Mouse (Mus musculus) embryonic fibroblast, embryonic 13.5 days (primary cell): Measurements from ENCODE around the gene Gpr176. TPM values are rescaled to one million over a fixed set of nuclear protein-coding genes. Genes with fewer than 3 reads are reported as not detected.

ENCODE experiments used
- H3K27ac ChIP-seq: 2 replicates; pipeline ENCODE4 v1.5.1; 2012; ENCODE audit warnings: low read length, control low read depth, inconsistent platforms; ENCODE audit not compliant: insufficient read depth
- H3K4me1 ChIP-seq: 2 replicates; pipeline ENCODE4 v1.6.1; 2011; ENCODE audit warnings: low read length; ENCODE audit not compliant: control insufficient read depth, insufficient read depth
- H3K4me3 ChIP-seq: 2 replicates; pipeline ENCODE4 v1.5.1; 2011; ENCODE audit warnings: mild to moderate bottlenecking, control low read depth, low read length; ENCODE audit not compliant: insufficient read depth
- CTCF ChIP-seq: IDR thresholded peaks from 2 replicates; pipeline ENCODE4 v1.5.1; 2011; ENCODE audit warnings: mild to moderate bottlenecking, control low read depth, low read length, moderate library complexity, borderline replicate concordance; ENCODE audit not compliant: insufficient read depth
- POLR2A ChIP-seq: IDR thresholded peaks from 2 replicates; pipeline ENCODE4 v1.6.1; 2011; ENCODE audit warnings: low read depth, mild to moderate bottlenecking, control low read depth, low read length, moderate library complexity
- polyA plus RNA-seq: library from polyadenylated mRNA; stranded (reverse); fragments of >200 nt; gene quantifications from 2 replicates; pipeline ENCODE4 v1.2.4, GENCODE M21; 2011; ENCODE audit warnings: low read depth; ENCODE audit not compliant: missing spikeins, insufficient read length

Gpr176 gene
- polyA plus RNA-seq, 1 experiment = 60.0 TPM

DNA sequence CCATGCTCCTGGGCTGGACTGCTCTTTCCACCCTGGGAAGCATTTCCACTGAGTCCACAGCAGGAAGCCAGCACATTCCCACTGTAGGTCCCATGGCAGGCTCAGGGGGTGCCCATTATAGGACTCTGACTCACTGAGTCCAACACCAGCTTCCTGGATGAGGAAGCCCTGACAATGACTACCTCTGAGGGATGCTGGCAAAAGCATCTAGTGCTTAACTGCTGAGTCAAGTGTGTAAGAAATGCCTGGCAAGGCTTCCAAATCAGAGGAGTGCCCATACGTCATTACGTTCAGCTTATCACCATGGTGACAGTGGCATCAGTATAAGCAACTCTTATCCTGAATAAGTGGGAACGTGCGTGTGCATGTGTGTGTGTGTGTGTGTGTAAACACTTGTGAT, 85.5 kb downstream of the Gpr176 start:
- H3K27ac ChIP-seq = peak overlapping the region; percentile 90
- no peak overlapping the region for H3K4me3 ChIP-seq
- TF ChIP-seq CTCF = no peak
- TF ChIP-seq POLR2A = no peak
- peaks cover 10% of the 10 kb centered on the region for H3K4me1 ChIP-seq

DNA sequence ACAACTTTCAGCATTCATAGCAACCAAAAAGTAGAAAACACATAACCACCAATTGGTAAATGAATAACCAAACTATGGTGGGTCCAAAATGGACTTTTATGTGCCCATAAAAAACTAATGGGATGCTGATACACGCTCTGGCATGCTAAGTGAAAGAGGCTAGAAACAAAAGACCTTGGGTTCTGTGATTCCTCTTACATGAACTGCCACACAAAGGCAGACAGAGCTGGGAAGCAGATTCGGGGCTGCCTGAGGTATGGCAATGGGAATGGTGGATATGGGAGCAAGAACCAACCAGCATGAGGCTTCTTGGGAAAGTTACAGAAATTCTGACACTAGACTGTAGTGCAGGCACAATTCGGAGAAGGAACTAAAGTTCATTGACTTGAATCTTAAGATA, 90.8 kb downstream of the Gpr176 start:
- TF ChIP-seq POLR2A (no peak), CTCF (no peak)
- no peak overlapping the region for H3K27ac ChIP-seq
- peaks cover 6% of the 10 kb centered on the region for H3K4me1 ChIP-seq
- H3K4me3 ChIP-seq = no peak overlapping the region

DNA sequence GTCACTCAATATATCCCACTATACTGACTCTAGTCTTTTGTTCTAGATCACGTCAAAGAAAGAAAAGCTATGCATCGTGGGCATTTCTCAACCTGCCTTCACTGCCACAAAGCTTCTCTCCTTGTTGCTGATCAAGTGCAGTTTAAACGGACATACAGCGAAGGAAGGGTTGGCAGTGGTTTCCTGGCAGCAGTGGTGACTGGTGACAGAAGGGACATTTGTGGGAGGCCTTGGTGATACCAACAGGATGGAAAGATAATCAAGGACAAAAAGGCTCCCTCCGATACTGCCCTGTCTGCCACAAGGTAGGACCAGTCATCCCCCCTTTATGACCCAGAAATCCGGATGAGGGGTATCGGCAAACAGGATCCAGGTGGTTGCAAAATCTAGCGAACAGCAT, 95.0 kb downstream of the Gpr176 start:
- H3K27ac ChIP-seq = no peak overlapping the region
- no peaks in the 10 kb centered on the region for H3K4me1 ChIP-seq
- TF ChIP-seq CTCF (no peak), POLR2A (no peak)
- no peak overlapping the region for H3K4me3 ChIP-seq

DNA sequence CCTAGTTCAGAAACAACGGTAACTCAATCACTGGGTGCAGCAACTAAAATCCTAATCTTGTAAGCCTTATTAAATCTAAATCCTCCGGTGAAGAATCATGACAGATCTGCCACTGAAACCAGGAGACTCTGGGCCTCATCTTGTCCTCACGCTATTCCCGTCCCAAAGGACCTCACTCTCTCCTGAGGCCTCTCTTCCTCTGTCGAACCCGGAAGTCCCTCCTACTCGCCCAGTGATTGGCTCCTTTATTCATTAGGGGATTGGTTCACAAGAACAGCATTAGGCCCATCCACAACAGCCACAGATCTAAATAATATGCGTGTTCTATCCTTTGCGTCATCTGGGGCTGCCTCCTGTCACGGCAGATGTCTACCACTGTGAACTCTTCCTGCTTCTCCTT, 101.6 kb downstream of the Gpr176 start:
- H3K4me1 ChIP-seq = no peaks in the 10 kb centered on the region
- no peak overlapping the region for H3K27ac ChIP-seq
- H3K4me3 ChIP-seq = no peak overlapping the region
- no peak for TF ChIP-seq CTCF
- no peak for TF ChIP-seq POLR2A

DNA sequence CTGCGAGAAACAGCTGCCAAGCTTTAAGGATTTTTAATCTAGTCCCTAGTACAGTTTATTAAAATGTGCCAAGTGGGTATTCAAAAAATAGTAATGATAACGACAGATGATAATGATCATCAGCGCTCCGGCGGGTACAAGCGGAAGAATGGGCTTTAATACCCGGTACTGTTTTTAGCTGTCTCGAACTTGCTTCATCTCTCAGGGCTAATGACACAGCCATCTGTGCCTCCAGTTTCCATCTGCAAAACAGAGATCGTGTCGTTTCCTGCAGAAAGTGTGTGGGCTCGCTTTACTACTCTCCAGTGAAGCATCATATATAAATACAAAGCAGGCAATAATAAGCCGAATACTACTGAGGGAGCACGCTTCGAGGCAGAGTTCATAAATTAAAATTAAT, 103.0 kb downstream of the Gpr176 start:
- H3K4me3 ChIP-seq = no peak overlapping the region
- H3K4me1 ChIP-seq = no peaks in the 10 kb centered on the region
- TF ChIP-seq CTCF = no peak
- TF ChIP-seq POLR2A = no peak
- H3K27ac ChIP-seq = no peak overlapping the region

DNA sequence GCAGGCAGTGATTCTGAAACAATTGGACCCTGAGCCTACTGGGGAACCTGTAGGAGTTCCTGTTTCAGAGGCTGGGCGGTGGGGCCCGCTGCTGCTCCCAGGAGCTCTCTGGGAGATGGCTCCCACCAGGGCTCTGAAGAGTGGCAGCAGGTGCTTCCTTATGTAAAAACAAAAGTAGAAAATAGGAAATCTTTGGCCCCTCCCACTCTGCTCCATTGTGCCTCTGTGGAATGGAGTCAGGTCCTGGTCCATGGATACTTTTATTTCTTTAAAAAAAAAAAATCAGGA, 109.4 kb downstream of the Gpr176 start:
- Histone ChIP-seq H3K27ac (no peak overlapping the region), H3K4me1 (no peaks in the 10 kb centered on the region), H3K4me3 (no peak overlapping the region)
- TF ChIP-seq CTCF (no peak), POLR2A (no peak)

DNA sequence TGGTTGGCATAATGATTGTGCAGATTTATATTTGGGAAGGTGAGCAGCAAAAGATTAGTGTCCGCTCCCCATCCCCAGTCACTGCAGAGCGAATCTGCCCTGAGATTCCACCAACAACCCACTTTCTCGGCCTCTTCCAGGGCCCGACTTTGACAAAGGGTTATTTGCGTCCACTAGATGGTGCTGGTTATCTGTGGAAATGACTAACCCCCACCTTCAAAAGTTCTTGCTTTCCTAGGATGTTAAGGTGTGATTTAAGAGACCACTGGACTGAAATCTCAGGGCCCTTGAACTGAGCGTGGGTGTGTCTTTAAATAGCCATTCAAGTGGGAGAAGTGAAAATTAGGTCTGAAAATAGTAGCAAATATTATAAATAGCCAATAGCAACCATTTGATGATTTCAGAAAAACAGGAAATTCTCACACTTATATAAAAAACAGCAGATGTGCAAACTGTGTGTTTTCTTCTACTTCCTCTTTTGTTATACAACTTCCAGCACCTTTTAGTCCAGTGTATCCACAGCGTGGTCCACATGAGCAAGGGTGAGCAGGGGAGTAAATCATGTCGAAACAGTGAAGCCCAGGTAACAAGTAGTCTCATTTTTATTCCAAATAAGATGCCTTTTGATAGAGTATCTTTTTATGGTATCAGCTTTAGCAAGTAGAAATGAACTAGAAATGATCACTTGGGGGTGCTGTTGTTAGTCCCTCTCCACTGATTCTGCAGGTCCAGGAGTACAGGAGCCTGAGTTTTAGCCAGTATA, 109.9 kb downstream of the Gpr176 start:
- TF ChIP-seq CTCF = no peak
- TF ChIP-seq POLR2A = no peak
- H3K4me3 ChIP-seq = no peak overlapping the region
- H3K27ac ChIP-seq = no peak overlapping the region

DNA sequence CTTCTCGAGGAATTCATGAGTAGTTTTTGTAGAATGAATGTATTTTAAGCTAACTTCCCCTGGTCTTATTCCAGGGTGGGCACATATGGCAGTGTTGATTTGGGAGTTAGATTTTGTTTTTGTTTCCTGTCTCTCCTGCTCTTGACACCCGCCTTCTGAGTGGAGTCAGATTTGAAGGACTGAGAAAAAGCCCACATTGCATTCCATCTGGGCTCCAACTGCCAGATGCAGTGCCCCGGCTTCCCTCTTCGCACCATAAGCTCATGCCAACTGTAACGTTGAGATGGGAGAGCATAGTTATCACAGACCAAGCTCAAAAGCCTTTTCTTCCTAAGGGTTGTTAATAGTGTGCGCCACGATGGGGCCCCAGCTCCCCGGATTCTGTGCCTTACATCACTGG, 110.5 kb downstream of the Gpr176 start:
- no peak for TF ChIP-seq CTCF
- no peak for TF ChIP-seq POLR2A
- no peaks in the 10 kb centered on the region for H3K4me1 ChIP-seq

More for the DNA sequence above, 109.9 kb downstream of the Gpr176 start:
- no peaks in the 10 kb centered on the region for H3K4me1 ChIP-seq

DNA sequence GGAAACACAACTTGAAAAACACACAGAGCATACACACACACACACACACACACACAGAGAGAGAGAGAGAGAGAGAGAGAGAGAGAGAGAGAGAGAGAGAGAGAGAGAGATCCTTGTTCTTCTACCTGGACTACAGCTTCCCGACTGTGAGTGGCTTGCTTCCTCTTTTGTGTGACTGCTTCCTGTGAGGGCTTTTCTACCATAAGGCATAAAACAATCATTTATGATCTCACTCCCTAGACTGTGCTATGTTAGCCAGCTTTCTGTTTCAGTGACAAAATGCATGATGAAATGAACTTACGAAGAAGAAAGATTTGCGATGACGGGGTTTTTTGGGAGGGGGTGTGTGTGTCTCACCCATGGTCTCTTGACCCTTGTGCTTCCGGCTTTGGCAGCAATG, 113.5 kb downstream of the Gpr176 start:
- H3K27ac ChIP-seq = no peak overlapping the region
- no peak overlapping the region for H3K4me3 ChIP-seq
- TF ChIP-seq CTCF = no peak
- TF ChIP-seq POLR2A = no peak
- H3K4me1 ChIP-seq = no peaks in the 10 kb centered on the region

More for the DNA sequence above, 110.5 kb downstream of the Gpr176 start:
- Histone ChIP-seq H3K4me3 (no peak overlapping the region), H3K27ac (no peak overlapping the region)

DNA sequence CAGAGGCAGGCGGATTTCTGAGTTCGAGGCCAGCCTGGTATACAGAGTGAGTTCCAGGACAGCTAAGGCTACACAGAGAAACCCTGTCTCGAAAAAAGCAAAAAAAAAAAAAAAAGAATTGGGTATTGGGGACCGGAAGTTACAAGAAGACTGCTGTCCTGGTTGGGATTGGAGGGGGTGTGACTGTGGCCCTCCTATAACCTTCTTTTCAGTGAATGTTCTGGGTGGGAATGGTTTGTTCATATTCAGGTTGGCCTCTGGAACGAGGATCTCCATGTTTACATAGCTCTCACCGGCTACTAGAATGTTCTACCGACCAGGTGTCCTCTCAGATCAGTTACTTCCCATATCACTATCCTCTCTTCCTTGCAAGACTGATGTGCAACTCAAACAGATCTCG, 116.1 kb downstream of the Gpr176 start:
- TF ChIP-seq CTCF = no peak
- no peak for TF ChIP-seq POLR2A
- H3K4me3 ChIP-seq = no peak overlapping the region
- H3K27ac ChIP-seq = no peak overlapping the region
- H3K4me1 ChIP-seq = no peaks in the 10 kb centered on the region
